Mouse (Mus musculus) heart, adult 2 months (tissue): ENCODE data around the gene Dcakd.

Experiments
- CTCF ChIP-seq: fragments of 200-600 bp; IDR thresholded peaks from 2 replicates; pipeline ENCODE4 v1.8.1; 2022; ENCODE audit warnings: antibody characterized with exemption, mild to moderate bottlenecking, moderate library complexity
- EP300 ChIP-seq: fragments of 200-500 bp; IDR thresholded peaks from 2 replicates; pipeline ENCODE4 v1.6.1; 2011; ENCODE audit warnings: low read depth, low read length, control low read depth; ENCODE audit not compliant: insufficient read depth
- POLR2A ChIP-seq: fragments of 200-500 bp; IDR thresholded peaks from 2 replicates; pipeline ENCODE4 v1.6.1; 2011; ENCODE audit warnings: mild to moderate bottlenecking, low read depth, low read length, control low read depth; ENCODE audit not compliant: insufficient read depth

- TF ChIP-seq CTCF (no peak), POLR2A (no peak), EP300 (no peak)
These were observed 23.9 kb upstream of the Dcakd start for GRCm38 (mm10) chr11:103052078-103052477.
